Mouse (Mus musculus) C2C12 (cell line): ENCODE measurements around the gene Abca8b.

ENCODE experiments used
- CTCF ChIP-seq: IDR thresholded peaks from one replicate; pipeline ENCODE4 v1.5.1; 2011; ENCODE audit not compliant: control insufficient read depth, insufficient read depth, insufficient read length
- FOSL1 ChIP-seq: IDR thresholded peaks from one replicate; pipeline ENCODE4 v1.8.0; 2011; ENCODE audit warnings: mild to moderate bottlenecking, low read length; ENCODE audit not compliant: poor library complexity, insufficient read depth, severe bottlenecking
- MAX ChIP-seq: IDR thresholded peaks from one replicate; pipeline ENCODE4 v1.6.1; 2011; ENCODE audit warnings: mild to moderate bottlenecking, control low read depth
- MYOD1 ChIP-seq: IDR thresholded peaks from one replicate; pipeline ENCODE4 v1.6.1; 2011; ENCODE audit warnings: low read depth; ENCODE audit not compliant: control insufficient read depth, insufficient read length
- MYOG ChIP-seq: IDR thresholded peaks from one replicate; pipeline ENCODE4 v1.6.1; 2011; ENCODE audit not compliant: control insufficient read depth, insufficient read length; ENCODE audit errors: extremely low read depth
- USF1 ChIP-seq: IDR thresholded peaks from one replicate; pipeline ENCODE4 v1.6.1; 2011; ENCODE audit warnings: low read depth, mild to moderate bottlenecking, control low read depth, moderate library complexity

GRCm38 (mm10) chr11:109893894-109894804 lies 101.5 kb downstream of the Abca8b start:
- TF ChIP-seq MYOG = no peak
- no peak for TF ChIP-seq USF1
- TF ChIP-seq CTCF = no peak
- no peak for TF ChIP-seq MAX
- TF ChIP-seq FOSL1 = no peak
- TF ChIP-seq MYOD1 = no peak
